Mouse (Mus musculus) kidney, embryonic 14.5 days (tissue): ENCODE data around the gene Rela. TPM values are rescaled to one million over a fixed set of nuclear protein-coding genes. Genes with fewer than 3 reads are reported as not detected.
"Not testable (repeated sequence)": the region's sequence is repeated elsewhere in the genome, so short reads cannot be mapped to it uniquely, and the experiment has no call there.

Source experiments
- ATAC-seq: fragments of 200-750 bp; cut with Nextera tagmentation; 2 replicates; pipeline ENCODE4 v1.8.0; 2017; ENCODE audit warnings: moderate number of reproducible peaks, mild to moderate bottlenecking, moderate TSS enrichment, moderate library complexity; ENCODE audit not compliant: low FRiP score, low TSS enrichment
- H3K27ac ChIP-seq: fragments of 300-500 bp; sonication (generic); 2 replicates; pipeline ENCODE4 v1.5.1; 2014; ENCODE audit warnings: low read depth, mild to moderate bottlenecking, low read length, moderate library complexity, mixed read lengths
- H3K27me3 ChIP-seq: fragments of 300-500 bp; sonication (generic); 2 replicates; pipeline ENCODE4 v1.6.1; 2014; ENCODE audit warnings: mild to moderate bottlenecking, low read length; ENCODE audit not compliant: control insufficient read depth, insufficient read depth
- H3K36me3 ChIP-seq: fragments of 300-500 bp; sonication (generic); 2 replicates; pipeline ENCODE4 v1.6.1; 2014; ENCODE audit warnings: low read length, mixed read lengths; ENCODE audit not compliant: control insufficient read depth, insufficient read depth
- H3K4me1 ChIP-seq: fragments of 300-500 bp; sonication (generic); 2 replicates; pipeline ENCODE4 v1.6.1; 2014; ENCODE audit warnings: low read length, mixed read lengths; ENCODE audit not compliant: control insufficient read depth, insufficient read depth
- H3K4me2 ChIP-seq: fragments of 300-500 bp; sonication (generic); replicated peaks from 2 replicates; pipeline ENCODE4 v1.6.1; 2014; ENCODE audit warnings: low read depth, mild to moderate bottlenecking, low read length
- H3K4me3 ChIP-seq: fragments of 300-500 bp; sonication (generic); 2 replicates; pipeline ENCODE4 v1.5.1; 2014; ENCODE audit warnings: mild to moderate bottlenecking, low read length
- H3K9ac ChIP-seq: fragments of 300-500 bp; sonication (generic); 2 replicates; pipeline ENCODE4 v1.6.1; 2014; ENCODE audit warnings: low read depth, mild to moderate bottlenecking, low read length, moderate library complexity
- H3K9me3 ChIP-seq: fragments of 300-500 bp; sonication (generic); 2 replicates; pipeline ENCODE4 v1.6.1; 2016; ENCODE audit warnings: low read length; ENCODE audit not compliant: control insufficient read depth
- WGBS: fragments of 180-500 bp; shearing (Covaris S2); extraction: QIAGEN DNeasy Blood & Tissue Kit; methylation state at CpG from one replicate; pipeline ENCODE4 v1.1.7; 2014; 5-methylcytosine and 5-hydroxymethylcytosine counted together
- polyA plus RNA-seq: library from polyadenylated mRNA; unstranded; fragments of >200 nt; fragmentation: Nextera tagmentation; extraction: Ambion mirVana; gene quantifications from 2 replicates; pipeline ENCODE4 v1.2.1, GENCODE M21; 2014

Rela gene
- polyA plus RNA-seq, 1 experiment from 2014 or later = 49.8 TPM

DNA sequence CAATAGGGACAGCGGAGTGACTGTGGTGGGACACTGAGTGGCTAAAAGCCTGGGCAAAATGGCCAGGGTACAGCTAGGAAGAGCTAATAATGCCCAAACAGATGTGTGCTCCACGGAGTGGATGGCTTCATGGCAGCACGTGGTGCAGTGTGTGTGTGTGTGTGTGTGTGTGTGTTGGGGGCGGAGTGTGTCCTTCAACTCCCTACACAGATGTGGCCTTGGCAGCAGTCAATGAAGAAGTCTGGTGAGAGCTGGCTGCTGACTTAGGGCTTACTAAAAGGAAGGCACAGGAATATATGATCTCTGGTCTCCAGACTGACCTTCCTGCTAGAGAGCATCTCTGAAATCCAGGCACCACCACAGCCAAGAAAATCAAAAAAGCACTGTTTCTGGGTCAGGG lies 31.1 kb downstream of the Rela start:
- H3K36me3 ChIP-seq = peaks cover 66% of the 10 kb centered on the region

DNA sequence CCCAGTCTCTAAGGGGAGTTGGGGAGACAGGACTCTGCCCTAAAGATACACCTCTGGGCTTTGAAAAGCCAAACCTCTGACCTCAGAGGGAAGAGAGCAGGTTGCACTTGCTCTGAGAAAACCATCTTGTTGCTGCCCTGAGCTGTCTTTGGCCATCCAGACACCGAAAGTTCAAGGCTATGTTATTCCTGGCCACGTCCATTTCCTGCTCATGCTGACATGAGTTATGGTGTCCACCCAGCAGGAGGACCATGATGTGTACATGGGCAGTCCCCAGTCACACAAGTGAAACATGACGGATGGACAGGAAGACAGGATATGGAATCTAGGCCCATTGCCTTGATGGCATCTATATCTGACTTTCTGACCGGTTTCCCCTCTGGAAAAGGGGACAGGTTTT lies 43.1 kb downstream of the Rela start:
- no peak overlapping the region for H3K27ac ChIP-seq
- no peak for ATAC-seq
- no peak overlapping the region for H3K9ac ChIP-seq
- H3K4me1 ChIP-seq = no peaks in the 10 kb centered on the region
- no peak overlapping the region for H3K4me3 ChIP-seq
- peaks cover 92% of the 10 kb centered on the region for H3K36me3 ChIP-seq
- no peaks in the 10 kb centered on the region for H3K9me3 ChIP-seq
- no peak overlapping the region for H3K4me2 ChIP-seq
- H3K27me3 ChIP-seq = no peaks in the 10 kb centered on the region
- 53% methylated on average over 4 of the region's 4 CpGs for WGBS

More for the DNA sequence above, 31.1 kb downstream of the Rela start:
- Histone ChIP-seq H3K4me3 (no peak overlapping the region), H3K27me3 (no peaks in the 10 kb centered on the region), H3K4me1 (peaks cover 6% of the 10 kb centered on the region; the same call in 1 of the 2 replicates), H3K4me2 (no peak overlapping the region), H3K27ac (no peak overlapping the region), H3K9me3 (no peaks in the 10 kb centered on the region), H3K9ac (no peak overlapping the region)
- no peak for ATAC-seq
- 88% methylated on average over 4 of the region's 4 CpGs for WGBS

DNA sequence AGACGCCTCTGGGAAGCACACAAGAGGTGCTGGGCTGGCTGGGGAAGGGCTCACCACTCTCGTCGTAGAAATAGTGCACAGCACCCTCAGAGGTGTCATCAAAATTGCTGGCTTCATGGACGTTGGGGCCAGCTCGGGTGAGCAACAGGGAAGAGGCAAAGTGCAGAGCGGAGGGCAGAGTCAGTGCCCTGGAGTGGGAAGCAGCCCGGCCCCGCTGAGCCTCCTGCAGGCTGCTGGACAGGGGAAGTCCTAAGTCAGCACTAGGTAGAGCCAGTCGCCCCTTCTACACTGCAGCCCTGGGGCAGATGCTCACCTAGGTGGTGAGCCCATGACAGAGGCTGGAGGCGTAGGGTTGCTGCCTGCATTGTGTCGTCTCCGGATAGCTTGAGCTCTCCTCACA lies 47.0 kb downstream of the Rela start:
- 95% methylated on average over 12 of the region's 12 CpGs for WGBS
- Histone ChIP-seq H3K4me3 (no peak overlapping the region), H3K9me3 (no peaks in the 10 kb centered on the region), H3K27me3 (no peaks in the 10 kb centered on the region), H3K9ac (0 out of 2 replicates have a peak overlapping the region, but pooled peaks have one; percentile 1), H3K4me2 (no peak overlapping the region), H3K36me3 (peaks cover 77% of the 10 kb centered on the region), H3K27ac (no peak overlapping the region), H3K4me1 (peaks cover 11% of the 10 kb centered on the region)
- ATAC-seq = no peak

DNA sequence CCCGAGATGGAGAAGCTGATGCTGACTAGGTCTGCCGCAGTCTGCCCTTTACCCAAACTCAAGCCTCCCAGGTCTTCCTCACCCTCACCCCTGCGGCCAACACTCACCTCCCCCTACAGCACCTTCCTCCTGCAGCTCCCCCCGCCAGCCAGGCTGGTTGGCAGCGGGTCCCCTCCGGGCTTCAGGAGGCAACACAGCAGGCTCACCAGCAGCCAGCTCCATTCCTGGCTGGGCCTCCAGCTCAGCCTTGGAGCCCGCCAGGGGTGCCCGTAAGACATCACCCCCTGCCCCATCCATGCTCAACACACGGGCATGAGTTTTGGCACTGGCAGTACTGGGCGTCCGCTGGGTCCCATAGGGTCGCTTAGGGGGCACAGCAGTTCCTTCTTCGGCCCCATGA lies 47.7 kb downstream of the Rela start:
- 90% methylated on average over 13 of the region's 13 CpGs for WGBS
- H3K36me3 ChIP-seq = peaks cover 70% of the 10 kb centered on the region

DNA sequence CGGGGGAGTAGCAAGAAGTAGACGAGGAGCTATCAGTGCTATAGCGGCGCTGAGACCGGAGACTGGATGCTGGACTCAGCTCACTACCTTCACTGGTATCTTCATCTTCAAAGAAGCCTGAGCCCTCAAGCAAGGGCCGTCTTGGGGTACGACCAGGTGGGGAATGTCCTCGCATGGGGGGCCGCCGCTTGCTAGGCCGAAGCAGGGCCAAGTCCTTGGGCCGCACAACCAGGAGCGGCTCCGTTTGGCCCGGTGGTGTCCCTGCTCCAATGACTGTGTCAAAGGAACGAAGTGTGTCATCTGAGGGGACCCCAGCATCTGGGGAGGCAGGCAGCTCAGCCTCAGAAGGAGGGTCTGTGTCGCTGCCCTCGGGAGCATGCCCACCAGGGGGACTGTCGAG lies 48.1 kb downstream of the Rela start:
- peaks cover 65% of the 10 kb centered on the region for H3K36me3 ChIP-seq
- H3K27ac ChIP-seq = no peak overlapping the region
- no peak for ATAC-seq
- peaks cover 14% of the 10 kb centered on the region for H3K4me1 ChIP-seq
- no peaks in the 10 kb centered on the region for H3K9me3 ChIP-seq
- WGBS = 96% methylated on average over 19 of the region's 19 CpGs
- no peak overlapping the region for H3K4me2 ChIP-seq
- no peak overlapping the region for H3K4me3 ChIP-seq
- no peak overlapping the region for H3K9ac ChIP-seq
- no peaks in the 10 kb centered on the region for H3K27me3 ChIP-seq

More for the DNA sequence above, 47.7 kb downstream of the Rela start:
- Histone ChIP-seq H3K9me3 (no peaks in the 10 kb centered on the region), H3K4me2 (no peak overlapping the region), H3K4me1 (peaks cover 11% of the 10 kb centered on the region), H3K9ac (no peak overlapping the region), H3K4me3 (no peak overlapping the region), H3K27me3 (no peaks in the 10 kb centered on the region), H3K27ac (no peak overlapping the region)
- ATAC-seq = no peak

DNA sequence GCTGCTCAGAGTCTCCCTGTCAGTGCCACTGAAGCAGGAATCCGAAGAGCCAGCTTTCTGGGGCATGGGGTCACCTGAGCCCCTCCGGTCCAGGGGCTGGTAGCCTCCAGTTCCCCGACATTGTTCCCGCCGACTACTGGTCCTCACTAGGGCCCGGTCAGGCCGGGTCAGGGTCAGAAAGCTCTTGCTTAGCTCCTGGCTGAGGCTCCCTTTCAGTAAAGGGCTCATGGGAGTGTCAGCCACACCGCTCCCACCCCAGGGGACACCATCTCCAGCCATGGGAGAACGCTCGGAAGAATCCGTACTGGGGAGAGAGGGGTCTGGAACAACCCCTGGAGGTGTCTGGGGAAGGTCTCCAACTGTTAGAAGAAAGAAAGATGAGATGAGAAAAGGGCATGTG lies 48.6 kb downstream of the Rela start:
- no peaks in the 10 kb centered on the region for H3K27me3 ChIP-seq
- H3K4me2 ChIP-seq = no peak overlapping the region
- H3K36me3 ChIP-seq = peaks cover 65% of the 10 kb centered on the region
- no peak overlapping the region for H3K9ac ChIP-seq
- no peak overlapping the region for H3K4me3 ChIP-seq
- no peaks in the 10 kb centered on the region for H3K9me3 ChIP-seq
- WGBS = 94% methylated on average over 11 of the region's 11 CpGs
- H3K4me1 ChIP-seq = peaks cover 18% of the 10 kb centered on the region
- no peak for ATAC-seq
- H3K27ac ChIP-seq = no peak overlapping the region

DNA sequence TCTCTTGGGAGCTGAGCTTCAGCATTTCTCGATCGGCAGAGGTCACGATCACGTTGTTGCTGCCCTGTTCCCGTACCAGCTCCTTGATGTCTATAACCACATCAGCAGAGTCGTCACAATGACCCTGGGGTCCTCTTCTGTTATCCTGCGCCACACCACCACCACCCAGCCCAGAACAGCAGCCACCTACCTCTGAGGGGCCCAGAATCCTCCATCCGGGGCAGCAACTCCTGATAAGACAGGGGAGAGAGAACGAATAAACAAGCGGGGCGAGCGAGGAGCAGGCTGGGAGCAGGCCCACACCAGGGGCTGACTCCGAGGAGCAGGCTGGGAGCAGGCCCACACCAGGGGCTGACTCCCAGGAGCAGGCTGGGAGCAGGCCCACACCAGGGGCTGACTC lies 49.2 kb downstream of the Rela start:
- Histone ChIP-seq H3K36me3 (peaks cover 66% of the 10 kb centered on the region), H3K27me3 (no peaks in the 10 kb centered on the region), H3K9ac (no peak overlapping the region), H3K27ac (no peak overlapping the region), H3K4me3 (no peak overlapping the region), H3K9me3 (no peaks in the 10 kb centered on the region), H3K4me1 (peaks cover 24% of the 10 kb centered on the region), H3K4me2 (no peak overlapping the region)
- no peak for ATAC-seq
- 95% methylated on average over 13 of the region's 13 CpGs for WGBS

DNA sequence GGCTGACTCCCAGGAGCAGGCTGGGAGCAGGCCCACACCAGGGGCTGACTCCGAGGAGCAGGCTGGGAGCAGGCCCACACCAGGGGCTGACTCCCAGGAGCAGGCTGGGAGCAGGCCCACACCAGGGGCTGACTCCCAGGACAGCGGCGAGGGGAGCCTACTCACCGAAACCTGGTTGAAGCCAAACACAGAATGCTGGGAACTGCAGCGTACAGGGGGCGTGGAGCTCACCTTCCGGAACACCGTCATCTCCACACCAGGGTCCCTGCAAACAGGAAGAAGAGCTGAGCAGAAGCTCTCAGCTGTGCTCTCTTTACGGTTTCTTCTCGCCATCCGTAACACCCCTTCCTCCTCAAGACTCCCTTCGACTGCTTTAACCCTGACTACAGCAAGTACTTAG lies 49.7 kb downstream of the Rela start:
- Histone ChIP-seq H3K4me1 (peaks cover 27% of the 10 kb centered on the region), H3K4me2 (peak overlapping the region; percentile 97; the same call in 1 of the 2 replicates), H3K4me3 (peak overlapping the region; percentile 96; the same call in 1 of the 2 replicates), H3K36me3 (peaks cover 63% of the 10 kb centered on the region)
- not testable (repeated sequence) for H3K27me3 ChIP-seq, ATAC-seq, H3K27ac ChIP-seq, H3K9me3 ChIP-seq, H3K9ac ChIP-seq
- 94% methylated on average over 11 of the region's 12 CpGs for WGBS

DNA sequence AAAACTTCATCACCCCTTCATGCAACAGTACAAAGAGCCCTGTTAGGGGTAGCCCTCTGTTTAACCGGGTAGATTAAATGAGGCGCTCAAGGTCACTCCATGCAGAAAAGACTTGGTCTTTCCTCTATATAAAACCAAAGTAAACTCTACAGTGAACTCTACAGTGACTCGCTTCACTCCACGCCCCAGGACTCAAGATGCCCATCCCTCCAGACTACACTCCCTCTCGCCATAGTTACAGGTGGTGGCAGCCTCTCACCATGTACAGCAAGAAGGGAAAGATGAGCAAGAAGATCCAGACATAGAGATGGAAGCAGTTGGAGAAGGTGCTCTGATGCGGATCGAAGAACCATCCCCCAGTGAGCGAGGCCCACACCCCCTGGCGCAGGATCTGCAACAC lies 50.5 kb downstream of the Rela start:
- Histone ChIP-seq H3K27me3 (no peaks in the 10 kb centered on the region), H3K4me1 (peaks cover 34% of the 10 kb centered on the region), H3K4me2 (peak overlapping the region; percentile 97), H3K27ac (peak overlapping the region; percentile 78), H3K9me3 (no peaks in the 10 kb centered on the region), H3K9ac (peak overlapping the region; percentile 86), H3K4me3 (peak overlapping the region; percentile 96), H3K36me3 (peaks cover 59% of the 10 kb centered on the region)
- ATAC-seq = no peak
- 16% methylated on average over 9 of the region's 9 CpGs for WGBS
